Mouse (Mus musculus): Measurements from ENCODE around the gene Crybb3.

Crybb3 gene

GRCm38 (mm10) chr5:113049876-113050275 lies 31.5 kb downstream of the Crybb3 start:
- in situ Hi-C loops (cut with MseI, MboI) = loop anchor here (25.0 kb wide), 1 partner anchor 588 kb away; no protein-coding TSS in a partner anchor

GRCm38 (mm10) chr5:113045511-113046273 lies 35.7 kb downstream of the Crybb3 start:
- in situ Hi-C loops (cut with MseI, MboI) = loop anchor here in 1 of 2 experiments (25.0 kb wide), 1 partner anchor 583 kb away; no protein-coding TSS in a partner anchor

GRCm38 (mm10) chr5:113043531-113043930 lies 37.9 kb downstream of the Crybb3 start:
- in situ Hi-C loops (cut with MseI, MboI) = loop anchor here in 1 of 2 experiments (25.0 kb wide), 1 partner anchor 581 kb away; no protein-coding TSS in a partner anchor

GRCm38 (mm10) chr5:113041567-113042071 lies 39.8 kb downstream of the Crybb3 start:
- in situ Hi-C loops (cut with MseI, MboI) = loop anchor here in 1 of 2 experiments (25.0 kb wide), 1 partner anchor 579 kb away; no protein-coding TSS in a partner anchor

GRCm38 (mm10) chr5:113040776-113041175 lies 40.6 kb downstream of the Crybb3 start:
- in situ Hi-C loops (cut with MseI, MboI) = loop anchor here in 1 of 2 experiments (25.0 kb wide), 1 partner anchor 578 kb away; no protein-coding TSS in a partner anchor

GRCm38 (mm10) chr5:113038601-113039000 lies 42.8 kb downstream of the Crybb3 start:
- in situ Hi-C loops (cut with MseI, MboI) = loop anchor here in 1 of 2 experiments (25.0 kb wide), 1 partner anchor 576 kb away; no protein-coding TSS in a partner anchor

GRCm38 (mm10) chr5:113035094-113036047 lies 46.0 kb downstream of the Crybb3 start:
- in situ Hi-C loops (cut with MseI, MboI) = loop anchor here in 1 of 2 experiments (25.0 kb wide), 1 partner anchor 573 kb away; no protein-coding TSS in a partner anchor

GRCm38 (mm10) chr5:113031201-113031754 lies 50.1 kb downstream of the Crybb3 start:
- in situ Hi-C loops (cut with MseI, MboI) = loop anchor here in 1 of 2 experiments (25.0 kb wide), 1 partner anchor 569 kb away; no protein-coding TSS in a partner anchor

- in situ Hi-C loops (cut with MseI, MboI) = loop anchor here in 1 of 2 experiments (25.0 kb wide), 1 partner anchor 568 kb away; no protein-coding TSS in a partner anchor
Measured at GRCm38 (mm10) chr5:113030082-113030481, 51.3 kb downstream of the Crybb3 start.

- in situ Hi-C loops (cut with MseI, MboI) = loop anchor here in 1 of 2 experiments (25.0 kb wide), 1 partner anchor 564 kb away; no protein-coding TSS in a partner anchor
Measured at GRCm38 (mm10) chr5:113026706-113027105, 54.7 kb downstream of the Crybb3 start.

Measured in mouse trophoblast stem cell (cell line).